Mouse (Mus musculus): ENCODE measurements at regions not wholly inside any gene's neighbourhood (a gene's known extent, or its start where the extent isn't known, plus 50 kb on each side); places are given as distances from the start of the nearest gene placed in this dataset.

DNA sequence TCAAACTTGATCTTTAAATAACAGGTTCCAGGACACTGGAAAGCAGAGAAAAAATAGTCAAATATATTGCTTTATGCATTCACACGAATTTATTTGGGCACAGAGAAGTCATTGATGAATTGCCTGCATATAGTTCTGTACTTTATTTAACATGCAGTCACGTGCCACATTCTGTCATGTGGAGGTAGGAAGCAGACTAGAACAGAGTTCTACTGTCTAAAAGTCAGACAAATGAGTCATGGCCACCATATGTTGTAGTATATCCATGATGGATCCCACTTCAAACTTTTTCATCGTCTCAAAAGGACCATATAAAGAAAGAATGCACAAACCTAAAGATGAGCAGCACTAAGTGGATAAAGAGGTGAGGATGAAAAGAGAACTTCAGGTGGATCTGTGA is 92.7 kb downstream of the Rgs2 start:
- TF ChIP-seq CTCF (IDR thresholded peaks at IDR 0.05; ENCODE audit: control insufficient read depth, insufficient read depth, low read length) (no peak), POLR2A (IDR thresholded peaks at IDR 0.05; ENCODE audit: borderline replicate concordance, control insufficient read depth, low read depth, low read length) (no peak)

All from bone marrow, adult 2 months (tissue).